Mouse (Mus musculus) forelimb bud, embryonic 11.5 days (tissue): ENCODE results near the gene Rcn1.

Experiments used
- DNase-seq: peaks from one replicate; pipeline ENCODE4 v3.0.0-alpha.2; 2012; ENCODE audit warnings: low read depth, low spot score

Gene Rcn1

GRCm38 (mm10) chr2:105399085-105399891, at the start of gene Rcn1:
Rcn1 (minus strand) TSS chr2:105399319.
- DNase-seq, result peak; percentile 85

GRCm38 (mm10) chr2:105444072-105444471, 45.0 kb upstream of the Rcn1 start:
- DNase-seq, result no peak

- no peak for DNase-seq
These were observed 39.9 kb upstream of the Rcn1 start for GRCm38 (mm10) chr2:105439022-105439421.

- DNase-seq, result no peak
These were observed 39.4 kb upstream of the Rcn1 start for GRCm38 (mm10) chr2:105438525-105438924.

GRCm38 (mm10) chr2:105432927-105433326, 33.8 kb upstream of the Rcn1 start:
- no peak for DNase-seq

- no peak for DNase-seq
These were observed 31.3 kb upstream of the Rcn1 start for GRCm38 (mm10) chr2:105430373-105430772.

DNA sequence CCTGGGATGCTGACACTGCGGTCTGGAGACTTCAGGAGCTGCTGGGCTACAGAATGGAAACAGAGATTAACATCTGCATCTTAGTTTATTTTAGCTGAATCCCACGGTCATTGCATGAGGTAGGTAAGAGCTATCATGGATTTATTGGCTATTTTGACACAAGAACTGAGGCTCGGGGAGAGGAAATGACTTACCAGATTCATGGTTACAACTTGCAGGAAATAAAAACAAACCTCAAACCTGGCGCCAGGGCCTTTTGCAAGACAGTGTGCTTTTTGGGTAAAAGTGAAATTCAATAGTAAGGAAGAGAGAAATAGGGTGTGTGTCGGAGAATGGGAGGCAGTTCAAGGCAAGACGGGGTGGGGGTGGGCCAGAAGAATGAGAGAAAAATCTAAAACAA, 30.8 kb upstream of the Rcn1 start:
- DNase-seq, result no peak

- no peak for DNase-seq
These were observed 29.3 kb upstream of the Rcn1 start for GRCm38 (mm10) chr2:105428467-105428866.

DNA sequence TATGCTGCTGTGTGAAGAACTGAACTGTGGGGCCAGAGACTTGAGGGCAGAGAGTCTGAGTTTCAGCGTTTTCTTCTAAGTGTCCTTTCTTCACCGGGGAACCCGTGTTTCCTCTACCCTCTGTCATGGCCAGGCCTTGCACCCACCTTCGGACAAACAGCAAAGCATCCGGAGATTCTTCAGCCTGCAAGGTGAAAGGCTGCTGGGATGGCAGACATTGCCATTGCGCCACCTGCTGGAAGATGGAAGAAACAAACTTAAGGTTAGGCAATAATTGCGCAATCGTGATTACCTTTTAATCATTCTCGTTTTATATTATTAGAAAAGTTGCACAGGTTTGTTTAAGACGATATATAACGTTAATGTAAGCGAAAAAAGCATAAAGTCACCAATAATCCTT, 28.9 kb upstream of the Rcn1 start:
- DNase-seq, result peak; percentile 71

DNA sequence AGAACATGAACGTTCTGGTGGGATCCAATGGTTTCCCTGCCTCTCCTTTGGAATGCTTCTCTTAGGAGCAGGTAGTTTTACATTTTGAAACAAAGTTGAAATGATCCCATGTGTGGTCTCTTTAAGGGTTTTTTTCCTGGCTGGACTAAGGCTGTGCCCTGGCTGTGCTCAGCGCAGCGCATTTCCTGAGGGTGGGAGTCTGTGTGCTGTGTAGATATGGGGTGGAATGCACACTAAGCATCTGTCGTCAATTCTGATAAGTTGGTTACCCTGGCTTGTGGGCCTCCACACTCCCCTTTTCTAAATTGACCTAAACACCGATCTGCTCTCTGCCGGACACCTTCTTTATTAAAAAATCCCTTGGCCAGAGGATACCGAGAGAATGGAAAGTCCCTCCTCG, 28.3 kb upstream of the Rcn1 start:
- no peak for DNase-seq

DNA sequence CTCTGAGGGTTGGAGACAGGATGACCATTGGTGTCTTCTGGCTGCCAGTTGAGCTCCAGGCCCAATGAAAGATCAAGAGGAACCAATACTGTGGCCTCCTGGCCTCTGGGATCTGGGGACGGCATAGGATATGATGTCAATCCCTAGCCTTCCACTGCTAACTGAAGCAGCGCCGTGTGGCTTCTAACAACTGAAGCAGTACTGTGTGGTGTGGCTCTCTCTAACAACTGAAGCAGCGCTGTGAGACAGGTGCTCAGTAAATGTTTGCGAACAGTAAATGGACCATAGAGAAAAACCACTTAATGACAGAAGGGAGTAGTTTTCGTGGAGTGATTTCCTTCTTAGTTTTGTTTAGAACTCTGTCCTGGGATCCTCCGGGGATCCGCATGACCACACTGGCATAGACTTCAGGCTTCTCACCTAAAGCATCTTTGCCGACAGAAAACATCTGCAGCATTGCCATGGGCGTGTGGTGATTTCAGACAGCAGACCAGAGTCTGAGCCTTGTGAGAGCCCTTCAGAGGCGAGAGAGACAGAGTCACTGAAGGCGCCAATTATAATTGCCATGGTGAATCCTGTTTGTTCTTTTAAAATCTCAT, 19.6 kb upstream of the Rcn1 start:
- no peak for DNase-seq

- no peak for DNase-seq
These were observed 18.5 kb upstream of the Rcn1 start for GRCm38 (mm10) chr2:105417663-105418062.

DNA sequence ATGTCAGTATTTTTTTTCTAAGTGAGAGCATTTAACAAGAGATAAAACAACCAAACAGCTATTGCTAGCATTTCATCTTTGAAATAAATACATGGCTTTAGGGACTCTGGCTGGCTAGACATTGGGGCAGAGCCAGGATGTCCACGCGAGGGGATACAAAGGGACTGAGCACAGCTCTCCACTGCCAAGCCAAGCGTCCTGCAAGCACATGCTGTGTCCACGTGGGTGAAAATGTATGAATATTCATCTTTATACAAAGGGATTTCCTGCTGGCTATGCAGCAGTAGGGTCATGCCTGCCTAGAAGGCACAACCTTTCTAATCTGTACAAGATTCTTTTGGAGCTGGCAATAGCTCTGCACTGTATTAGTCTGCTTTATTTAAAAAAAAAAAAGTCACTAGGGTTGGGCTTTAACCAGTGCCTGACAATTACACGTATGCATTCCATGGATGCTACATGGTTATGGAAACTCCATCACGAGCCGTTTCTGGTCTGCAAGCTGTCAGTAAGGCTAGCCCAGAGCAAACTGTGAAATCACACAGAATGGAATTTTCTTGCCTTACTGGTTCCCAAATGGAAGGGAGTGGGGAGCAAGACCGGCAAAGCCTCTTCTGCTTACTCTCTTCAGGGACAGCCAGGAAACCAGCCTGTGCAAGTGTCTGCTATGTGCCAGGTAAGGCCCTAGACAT, 17.7 kb upstream of the Rcn1 start:
- no peak for DNase-seq

GRCm38 (mm10) chr2:105416046-105416659, 17.0 kb upstream of the Rcn1 start:
- no peak for DNase-seq

GRCm38 (mm10) chr2:105414309-105414708, 15.2 kb upstream of the Rcn1 start:
- no peak for DNase-seq

GRCm38 (mm10) chr2:105409253-105409652, 10.1 kb upstream of the Rcn1 start:
- DNase-seq, result no peak

DNA sequence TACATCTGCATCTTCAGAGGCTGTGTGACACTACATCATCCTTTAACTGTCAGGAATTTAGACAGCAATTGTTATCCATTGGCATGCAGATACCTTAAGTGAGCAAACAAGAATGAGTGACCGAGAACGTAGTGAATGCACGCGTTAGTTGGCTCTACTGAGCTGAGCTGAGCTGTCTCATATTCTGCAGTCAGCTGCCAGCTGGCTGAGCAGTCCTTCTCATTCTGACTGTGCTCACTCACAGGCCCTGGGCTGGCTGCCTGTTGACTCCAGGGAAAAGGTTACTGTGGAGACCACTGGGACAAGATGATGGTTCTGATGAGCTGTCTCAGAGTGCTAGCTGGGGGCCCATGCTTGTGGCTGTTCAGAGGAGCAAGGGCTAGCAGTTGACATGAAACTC, 9.4 kb upstream of the Rcn1 start:
- no peak for DNase-seq

DNA sequence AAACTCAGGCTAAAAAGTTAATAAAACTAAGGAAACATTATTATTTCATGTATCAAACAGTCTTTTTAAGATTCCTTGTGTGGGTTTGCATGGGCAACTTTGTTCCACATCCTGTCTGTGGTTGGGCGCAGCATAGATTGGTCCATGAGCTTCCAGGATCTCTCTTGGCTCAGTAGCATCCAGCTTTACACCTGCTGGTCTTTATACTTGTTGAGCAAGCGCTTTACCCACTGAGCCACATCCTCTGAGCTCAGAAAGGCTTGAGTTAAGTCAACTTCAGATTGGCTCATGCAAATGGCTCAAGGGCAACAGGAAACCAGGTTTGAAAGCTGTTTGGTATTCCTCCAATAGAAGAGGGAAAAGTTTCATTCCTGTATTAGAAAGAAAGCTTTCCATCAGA, 3.1 kb upstream of the Rcn1 start:
- no peak for DNase-seq

GRCm38 (mm10) chr2:105400558-105400957, 1.4 kb upstream of the Rcn1 start:
- no peak for DNase-seq

DNA sequence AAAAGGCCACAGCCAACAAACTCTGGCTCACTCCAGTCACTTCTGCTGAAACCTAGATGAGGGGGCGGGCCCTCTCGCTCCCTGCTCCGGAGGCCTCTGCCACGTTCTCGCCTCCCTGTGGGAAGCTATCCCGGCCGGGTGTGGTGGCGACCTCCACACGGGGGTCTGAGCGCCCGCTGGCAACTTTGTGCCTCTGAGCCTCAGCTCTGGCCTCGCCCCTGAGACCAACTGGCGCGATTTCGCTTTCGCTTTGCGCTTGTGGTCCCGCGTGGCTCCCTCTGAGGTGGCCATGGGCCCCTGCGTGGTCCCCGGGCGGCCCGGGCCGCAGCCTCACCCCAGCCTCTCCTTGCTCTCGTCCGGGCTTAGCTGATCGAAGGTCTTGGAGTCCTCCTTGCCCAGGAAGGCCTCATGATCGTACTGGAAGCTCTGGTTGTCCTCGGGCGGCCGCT, 459 bp downstream of the Rcn1 start:
- no peak for DNase-seq

- DNase-seq, result no peak
These were observed 1.5 kb downstream of the Rcn1 start for GRCm38 (mm10) chr2:105397446-105398211.
